6 mouse cellular contexts compared by ENCODE assay signal in genomic region chr8:69540764-69541163, GRCm38 (mm10). TPM values are rescaled to one million over a fixed set of nuclear protein-coding genes. Genes with fewer than 3 reads are reported as not detected.
"Had no signal": no experiment of that assay in that cellular context is flagged by ENCODE, and none has a peak within 500 bp of the region (broad histone marks: within the 10 kb centered on the region; RNA-seq: fewer than 3 reads in every experiment).

No protein-coding gene starts in this region.

RNA-seq across cellular contexts. Expression of gene Gm7697, which starts 18.0 kb away (rescaled TPM):
- total RNA-seq: layer of hippocampus, adult 18-20 months; left cerebral cortex, adult 8-10 months; left cerebral cortex, postnatal 14 days; liver, adult 2 months; megakaryocyte progenitor cell, adult 5-6 weeks; megakaryocyte-erythroid progenitor cell, adult 5-6 weeks had no signal
